Mouse (Mus musculus) erythroblast, embryonic 14.5 days (primary cell): ENCODE results near the gene Camk1d. TPM values are rescaled to one million over a fixed set of nuclear protein-coding genes. Genes with fewer than 3 reads are reported as not detected.
"Not testable (repeated sequence)": the region's sequence is repeated elsewhere in the genome, so short reads cannot be mapped to it uniquely, and the experiment has no call there.

Experiments
- H3K27me3 ChIP-seq: 2 replicates; pipeline ENCODE4 v1.6.1; 2012; ENCODE audit warnings: inconsistent platforms; ENCODE audit not compliant: control insufficient read depth
- H3K36me3 ChIP-seq: 2 replicates; pipeline ENCODE4 v1.6.1; 2012; ENCODE audit warnings: mild to moderate bottlenecking, inconsistent platforms; ENCODE audit not compliant: control insufficient read depth
- H3K4me1 ChIP-seq: 2 replicates; pipeline ENCODE4 v1.6.1; 2012; ENCODE audit warnings: inconsistent platforms; ENCODE audit not compliant: control insufficient read depth
- H3K4me3 ChIP-seq: replicated peaks from 2 replicates; pipeline ENCODE3; 2012; ENCODE audit warnings: moderate library complexity, mild to moderate bottlenecking, inconsistent platforms
- H3K9me3 ChIP-seq: 2 replicates; pipeline ENCODE4 v1.6.1; 2012; ENCODE audit warnings: low read length, inconsistent platforms, mixed read lengths; ENCODE audit not compliant: control insufficient read depth
- GATA1 ChIP-seq: IDR thresholded peaks from 2 replicates; pipeline ENCODE4 v1.6.1; 2012; ENCODE audit warnings: low read length, inconsistent platforms, mixed read lengths
- TAL1 ChIP-seq: IDR thresholded peaks from 3 replicates; pipeline ENCODE4 v1.6.1; 2012; ENCODE audit warnings: low read length, inconsistent platforms, mixed read lengths
- polyA plus RNA-seq: library from polyadenylated mRNA; stranded (reverse); fragments of >175 nt; gene quantifications from 2 replicates; pipeline ENCODE4 v1.2.3, GENCODE M21; 2012

Camk1d gene
- polyA plus RNA-seq, 1 experiment = 0.02 TPM

DNA sequence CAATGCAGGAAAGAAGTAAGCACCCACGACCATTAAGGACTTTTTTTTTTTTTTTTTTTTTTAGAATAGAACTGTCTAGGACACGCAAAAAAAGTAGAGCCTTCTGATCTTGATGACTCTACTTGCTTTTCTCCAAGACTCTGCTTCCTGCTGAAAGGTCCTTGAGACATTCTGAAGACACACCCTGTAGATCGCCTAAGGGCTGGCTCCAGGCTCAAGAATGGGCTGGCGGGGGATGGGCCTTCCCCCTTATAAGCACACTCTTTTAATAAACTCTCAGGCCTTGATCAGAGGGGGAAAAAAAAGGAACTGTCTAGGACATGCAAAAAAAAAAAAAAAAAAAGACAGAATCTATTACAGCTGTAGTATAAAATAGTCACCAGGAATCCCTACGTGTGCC is 430.0 kb downstream of the Camk1d start:
- Histone ChIP-seq H3K36me3 (no peaks in the 10 kb centered on the region), H3K4me3 (no peak overlapping the region), H3K27me3 (no peaks in the 10 kb centered on the region), H3K9me3 (no peaks in the 10 kb centered on the region), H3K4me1 (no peaks in the 10 kb centered on the region)
- TF ChIP-seq GATA1 (no peak), TAL1 (no peak)

- H3K4me1 ChIP-seq = no peaks in the 10 kb centered on the region
- TF ChIP-seq TAL1 (no peak), GATA1 (no peak)
Measured at GRCm38 (mm10) chr2:5282623-5283022, 431.7 kb downstream of the Camk1d start.

GRCm38 (mm10) chr2:5267980-5268379 is 446.3 kb downstream of the Camk1d start:
- TF ChIP-seq GATA1 (no peak), TAL1 (no peak)
- no peaks in the 10 kb centered on the region for H3K27me3 ChIP-seq
- H3K4me3 ChIP-seq = no peak overlapping the region
- no peaks in the 10 kb centered on the region for H3K9me3 ChIP-seq
- H3K4me1 ChIP-seq = no peaks in the 10 kb centered on the region
- H3K36me3 ChIP-seq = no peaks in the 10 kb centered on the region

More at GRCm38 (mm10) chr2:5282623-5283022, 431.7 kb downstream of the Camk1d start:
- Histone ChIP-seq H3K36me3 (no peaks in the 10 kb centered on the region), H3K4me3 (no peak overlapping the region), H3K9me3 (no peaks in the 10 kb centered on the region), H3K27me3 (no peaks in the 10 kb centered on the region)

DNA sequence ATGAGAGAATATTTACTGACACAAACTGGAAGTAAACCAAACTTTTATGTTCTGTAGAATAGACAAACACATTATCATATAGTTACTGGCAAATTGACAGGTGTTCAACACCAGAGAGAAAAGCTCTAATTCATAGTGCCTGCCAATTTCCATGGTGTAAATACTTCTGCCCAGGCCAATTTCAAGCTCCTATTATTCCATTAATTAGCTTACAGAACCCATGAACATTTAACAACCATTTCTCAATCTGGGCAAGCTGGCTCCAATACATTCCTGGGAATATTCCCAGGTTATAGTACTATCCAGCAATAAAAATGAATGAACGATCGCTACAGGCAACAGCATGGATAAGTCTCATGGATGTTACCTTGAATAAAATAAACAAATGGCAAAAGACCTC is 452.0 kb downstream of the Camk1d start:
- Histone ChIP-seq H3K36me3 (no peaks in the 10 kb centered on the region), H3K4me3 (no peak overlapping the region), H3K27me3 (no peaks in the 10 kb centered on the region), H3K4me1 (no peaks in the 10 kb centered on the region), H3K9me3 (no peaks in the 10 kb centered on the region)
- TF ChIP-seq GATA1 = no peak
- TF ChIP-seq TAL1 = no peak

DNA sequence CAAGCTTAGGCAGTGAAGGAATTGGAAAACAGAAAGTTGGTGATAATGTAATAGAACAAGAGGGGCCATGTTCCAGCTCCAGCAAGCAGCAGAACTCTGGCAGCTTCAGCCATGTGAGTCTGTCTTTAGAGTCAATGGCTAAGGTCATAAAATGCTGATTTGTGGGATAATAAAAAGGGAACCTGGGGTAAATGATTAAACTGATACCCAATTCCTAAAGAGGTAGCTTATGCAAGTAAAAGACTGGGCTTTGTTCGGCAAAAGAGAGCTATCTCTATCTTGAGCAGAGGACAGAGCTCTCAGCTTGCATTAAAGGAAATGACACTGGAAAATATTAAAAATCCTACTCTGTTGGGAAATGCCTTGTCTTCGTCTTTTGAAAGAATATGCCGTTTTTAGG is 456.1 kb downstream of the Camk1d start:
- no peaks in the 10 kb centered on the region for H3K4me1 ChIP-seq
- no peaks in the 10 kb centered on the region for H3K27me3 ChIP-seq
- H3K36me3 ChIP-seq = no peaks in the 10 kb centered on the region
- H3K4me3 ChIP-seq = no peak overlapping the region
- H3K9me3 ChIP-seq = no peaks in the 10 kb centered on the region
- TF ChIP-seq TAL1 (no peak), GATA1 (no peak)

- Histone ChIP-seq H3K4me3 (no peak overlapping the region), H3K27me3 (no peaks in the 10 kb centered on the region), H3K9me3 (peaks cover 7% of the 10 kb centered on the region), H3K36me3 (no peaks in the 10 kb centered on the region), H3K4me1 (peaks cover 7% of the 10 kb centered on the region)
- no peak for TF ChIP-seq GATA1
- no peak for TF ChIP-seq TAL1
Measured at GRCm38 (mm10) chr2:5249969-5250368, 464.3 kb downstream of the Camk1d start.

- H3K4me3 ChIP-seq, H3K9me3 ChIP-seq, H3K36me3 ChIP-seq, H3K27me3 ChIP-seq, H3K4me1 ChIP-seq: not testable (repeated sequence)
Measured at GRCm38 (mm10) chr2:5249199-5249598, 465.1 kb downstream of the Camk1d start.

Other genes starting within 250 kb of the Camk1d start
- gene Nudt5, start 130.5 kb upstream of the Camk1d start, polyA plus RNA-seq = 0.63 and 1.5 TPM in 2 replicates
- 16.0 and 22.6 TPM in 2 replicates for gene Cdc123, start 130.6 kb upstream of the Camk1d start, polyA plus RNA-seq
- not detected in 2 replicates for gene Gm13199, start 148.4 kb upstream of the Camk1d start, polyA plus RNA-seq
- 0.04 and 0.07 TPM in 2 replicates for gene Sec61a2, start 180.9 kb upstream of the Camk1d start, polyA plus RNA-seq
- not detected in 2 replicates for gene Dhtkd1, start 228.3 kb upstream of the Camk1d start, polyA plus RNA-seq
- 0.49 and 0.56 TPM in 2 replicates for gene Upf2, start 237.0 kb upstream of the Camk1d start, polyA plus RNA-seq